Mouse (Mus musculus) heart, embryonic 13.5 days (tissue): Measurements from ENCODE around the gene Ldah. TPM values are rescaled to one million over a fixed set of nuclear protein-coding genes. Genes with fewer than 3 reads are reported as not detected.
A peak's percentile ranks its signal among the peaks of the same experiment; 100 is the strongest.

ENCODE experiments used
- ATAC-seq: fragments of 200-750 bp; cut with Nextera tagmentation; 2 replicates; pipeline ENCODE4 v1.8.0; 2017; ENCODE audit warnings: moderate TSS enrichment; ENCODE audit not compliant: insufficient number of reproducible peaks, low FRiP score, low TSS enrichment; ENCODE audit errors: extremely low read depth
- H3K27ac ChIP-seq: fragments of 300-500 bp; sonication (generic); replicated peaks from 2 replicates; pipeline ENCODE4 v1.5.1; 2015; ENCODE audit warnings: moderate library complexity, mild to moderate bottlenecking, inconsistent platforms
- H3K27me3 ChIP-seq: fragments of 300-500 bp; sonication (generic); replicated peaks from 2 replicates; pipeline ENCODE4 v1.6.1; 2015; ENCODE audit warnings: mild to moderate bottlenecking, inconsistent platforms
- H3K36me3 ChIP-seq: fragments of 300-500 bp; sonication (generic); 2 replicates; pipeline ENCODE4 v1.6.1; 2015; ENCODE audit warnings: mild to moderate bottlenecking, inconsistent platforms
- H3K4me1 ChIP-seq: fragments of 300-500 bp; sonication (generic); 2 replicates; pipeline ENCODE4 v1.6.1; 2015; ENCODE audit warnings: inconsistent platforms
- H3K4me2 ChIP-seq: fragments of 300-500 bp; sonication (generic); 2 replicates; pipeline ENCODE4 v1.6.1; 2015; ENCODE audit warnings: inconsistent platforms, mild to moderate bottlenecking, moderate library complexity
- H3K4me3 ChIP-seq: fragments of 300-500 bp; sonication (generic); 2 replicates; pipeline ENCODE4 v1.5.1; 2015; ENCODE audit warnings: moderate library complexity, mild to moderate bottlenecking, inconsistent platforms
- H3K9ac ChIP-seq: fragments of 300-500 bp; sonication (generic); 2 replicates; pipeline ENCODE4 v1.6.1; 2015; ENCODE audit warnings: inconsistent platforms, mild to moderate bottlenecking, moderate library complexity
- H3K9me3 ChIP-seq: fragments of 300-500 bp; sonication (generic); 2 replicates; pipeline ENCODE4 v1.6.1; 2016; ENCODE audit warnings: inconsistent platforms
- WGBS: fragments of 180-500 bp; shearing (Covaris S2); methylation state at CpG from one replicate; pipeline ENCODE4 v1.1.7; 2015; ENCODE audit warnings: mixed read lengths; 5-methylcytosine and 5-hydroxymethylcytosine counted together
- polyA plus RNA-seq: library from polyadenylated mRNA; unstranded; fragments of >200 nt; fragmentation: Nextera tagmentation; extraction: Ambion mirVana; gene quantifications from 2 replicates; pipeline ENCODE4 v1.2.1, GENCODE M21; 2015

Ldah gene
- polyA plus RNA-seq, 1 experiment from 2014 or later = 47.9 TPM

DNA sequence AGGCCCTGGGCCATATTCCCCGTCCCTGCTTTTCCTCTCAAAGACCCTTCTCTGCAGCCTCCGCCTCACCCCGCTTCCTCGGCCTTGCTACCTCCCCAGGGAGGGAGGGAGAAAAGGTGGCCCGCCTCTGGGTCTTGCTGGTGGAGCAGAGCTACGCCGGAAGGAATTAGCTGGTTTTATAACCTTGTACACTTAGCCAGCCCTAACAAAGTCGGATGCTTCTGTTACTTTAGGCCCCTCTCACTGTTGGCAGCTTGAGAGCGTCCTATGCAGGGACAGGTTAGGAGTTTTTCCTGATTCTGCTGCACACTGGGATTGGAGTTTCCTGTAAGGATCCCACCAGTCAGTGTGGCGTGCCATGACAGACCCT, 92.2 kb downstream of the Ldah start:
- Histone ChIP-seq H3K9ac (no peak overlapping the region), H3K4me2 (peak overlapping the region; percentile 79), H3K4me3 (0 out of 2 replicates have a peak overlapping the region, but pooled peaks have one; percentile 0), H3K27me3 (peaks cover 96% of the 10 kb centered on the region), H3K27ac (no peak overlapping the region), H3K36me3 (no peaks in the 10 kb centered on the region), H3K4me1 (peaks cover 37% of the 10 kb centered on the region), H3K9me3 (no peaks in the 10 kb centered on the region)
- 43% methylated on average over 10 of the region's 10 CpGs for WGBS
- ATAC-seq = no peak

DNA sequence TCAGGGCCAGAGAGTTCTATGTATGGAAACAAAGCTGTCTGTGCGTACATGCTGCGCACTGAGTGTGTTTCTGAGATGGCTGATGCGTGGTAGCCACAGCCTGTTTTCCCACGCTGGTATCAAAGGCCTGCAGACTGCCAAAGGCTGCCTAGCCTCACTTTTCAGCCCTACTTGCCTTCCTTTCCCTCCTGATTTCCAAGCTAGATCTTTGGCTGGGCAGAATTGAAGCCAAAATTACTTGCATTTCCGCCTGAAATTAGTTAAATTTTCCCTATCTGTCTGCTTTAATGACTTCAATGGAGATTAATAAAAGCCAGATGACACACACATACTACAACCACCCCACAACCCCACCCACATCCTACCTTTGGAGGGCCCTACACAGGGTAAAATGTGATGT, 92.6 kb downstream of the Ldah start:
- Histone ChIP-seq H3K4me2 (peak overlapping the region; percentile 79; the same call in 1 of the 2 replicates), H3K4me1 (peaks cover 37% of the 10 kb centered on the region), H3K27ac (no peak overlapping the region), H3K4me3 (no peak overlapping the region; the same call in 1 of the 2 replicates), H3K9me3 (no peaks in the 10 kb centered on the region), H3K9ac (no peak overlapping the region), H3K27me3 (peaks cover 96% of the 10 kb centered on the region), H3K36me3 (no peaks in the 10 kb centered on the region)
- 63% methylated on average over 5 of the region's 5 CpGs for WGBS
- ATAC-seq = no peak

DNA sequence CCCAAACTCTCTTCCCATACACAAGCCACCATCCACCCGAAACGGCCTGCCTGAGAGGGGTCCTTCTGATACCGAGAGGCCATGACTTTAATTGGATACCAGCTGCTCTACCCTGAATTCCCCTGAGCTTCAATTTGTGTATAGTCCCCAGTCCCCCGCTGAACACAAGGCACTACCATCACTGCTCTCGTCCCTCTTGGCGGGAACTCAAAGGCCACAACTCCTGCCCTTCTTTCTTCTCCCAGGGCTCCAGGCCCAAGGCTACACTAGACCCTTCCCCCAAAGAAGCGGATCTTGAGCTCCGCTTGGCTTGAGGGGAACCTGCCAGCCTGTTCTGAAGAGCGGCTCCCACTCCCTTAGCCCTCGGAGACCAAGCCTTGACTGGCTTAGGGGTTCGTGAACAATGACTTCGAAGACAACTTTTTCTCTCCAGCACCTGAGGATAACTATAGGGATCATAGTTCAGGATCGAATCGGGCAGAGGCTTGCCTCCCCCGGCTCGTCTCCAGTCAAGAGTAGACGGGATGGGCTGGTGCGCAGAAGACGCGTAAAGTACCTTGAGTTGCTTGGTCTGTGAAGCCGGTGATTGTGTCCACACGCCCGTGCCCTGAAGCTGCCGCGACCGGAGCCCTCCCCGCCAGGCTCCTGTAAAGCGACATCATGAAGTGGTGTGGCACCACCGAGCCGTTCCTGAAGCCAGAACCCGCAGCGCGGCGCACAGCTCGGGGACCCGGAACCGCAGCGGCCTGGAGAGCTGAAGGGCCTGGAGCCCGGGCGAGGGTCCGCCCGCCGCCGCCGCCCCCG, 93.3 kb downstream of the Ldah start:
- H3K9ac ChIP-seq = peak overlapping the region; percentile 77
- H3K4me1 ChIP-seq = peaks cover 37% of the 10 kb centered on the region
- peaks cover 98% of the 10 kb centered on the region for H3K27me3 ChIP-seq
- peak overlapping the region; percentile 61 for H3K4me3 ChIP-seq
- H3K4me2 ChIP-seq = peak overlapping the region; percentile 89
- no peak overlapping the region for H3K27ac ChIP-seq
- H3K9me3 ChIP-seq = no peaks in the 10 kb centered on the region
- no peak for ATAC-seq
- no peaks in the 10 kb centered on the region for H3K36me3 ChIP-seq
- WGBS = 4% methylated on average over 46 of the region's 46 CpGs

DNA sequence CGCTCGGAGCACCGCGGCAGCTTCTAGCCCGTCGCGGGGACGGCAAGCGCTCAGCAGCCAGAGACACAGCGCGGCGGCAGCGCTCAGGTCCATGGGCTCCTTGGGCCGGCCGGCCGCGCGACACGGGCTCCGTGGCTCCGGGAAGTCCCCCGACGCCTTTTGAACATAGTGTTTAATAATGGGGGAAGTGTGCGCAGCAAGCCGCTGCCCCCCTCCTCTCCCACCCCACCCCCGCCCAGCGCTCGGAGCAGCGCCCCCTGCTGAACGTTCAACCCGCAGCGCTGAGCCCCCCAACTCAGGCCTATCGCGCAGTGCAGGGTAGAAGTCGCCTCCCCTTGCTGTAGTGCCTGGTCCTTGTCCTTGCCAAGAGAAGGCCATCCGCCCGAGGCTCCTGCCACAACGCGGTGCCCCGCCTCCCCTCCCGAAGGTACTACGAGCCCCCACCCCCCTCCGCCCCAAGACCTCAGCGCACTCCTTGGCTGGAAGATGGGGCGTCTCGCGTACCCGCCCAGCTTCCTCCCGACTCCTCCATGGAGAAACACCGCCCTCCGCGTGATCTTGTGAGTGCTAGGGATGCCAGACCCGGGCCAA, 94.0 kb downstream of the Ldah start, which contains the start of gene Gdf7:
TSS of gene Gdf7 (minus strand) at position 114 of the 591 bp plus-strand sequence.
- Histone ChIP-seq H3K36me3 (no peaks in the 10 kb centered on the region), H3K4me3 (peak within 1 kb of the TSS; percentile 61), H3K27me3 (peaks cover 96% of the 10 kb centered on the region), H3K9ac (peak within 1 kb of the TSS; percentile 77), H3K4me1 (peaks cover 37% of the 10 kb centered on the region), H3K4me2 (peak within 1 kb of the TSS; percentile 89), H3K27ac (no peak within 1 kb of the TSS), H3K9me3 (no peaks in the 10 kb centered on the region)
- WGBS = under 1% methylated on average over 52 of the region's 53 CpGs
- ATAC-seq = no peak

DNA sequence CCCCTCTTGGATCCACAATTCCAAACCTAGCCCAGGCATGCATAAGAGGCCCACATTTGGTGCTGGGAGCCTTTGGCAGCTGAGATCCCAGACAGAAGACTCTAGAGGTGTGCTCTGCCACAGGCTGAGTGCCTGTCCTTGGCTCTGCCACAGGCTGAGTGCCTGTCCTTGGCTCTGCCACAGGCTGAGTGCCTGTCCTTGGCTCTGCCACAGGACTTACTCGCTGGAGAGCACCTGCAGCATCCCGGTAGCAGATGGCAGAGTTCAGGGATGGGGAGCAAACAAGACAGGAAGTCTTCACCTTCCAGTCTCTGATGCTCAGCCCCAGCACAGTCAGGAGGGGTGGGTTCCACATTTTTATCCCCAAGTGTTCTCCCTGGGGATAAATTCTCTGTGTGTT, 97.4 kb downstream of the Ldah start:
- Histone ChIP-seq H3K27ac (no peak overlapping the region), H3K27me3 (peaks cover 78% of the 10 kb centered on the region), H3K9me3 (no peaks in the 10 kb centered on the region), H3K9ac (no peak overlapping the region), H3K4me1 (peaks cover 16% of the 10 kb centered on the region), H3K4me3 (no peak overlapping the region), H3K4me2 (no peak overlapping the region), H3K36me3 (no peaks in the 10 kb centered on the region)
- no peak for ATAC-seq
- 35% methylated on average over 2 of the region's 2 CpGs for WGBS

DNA sequence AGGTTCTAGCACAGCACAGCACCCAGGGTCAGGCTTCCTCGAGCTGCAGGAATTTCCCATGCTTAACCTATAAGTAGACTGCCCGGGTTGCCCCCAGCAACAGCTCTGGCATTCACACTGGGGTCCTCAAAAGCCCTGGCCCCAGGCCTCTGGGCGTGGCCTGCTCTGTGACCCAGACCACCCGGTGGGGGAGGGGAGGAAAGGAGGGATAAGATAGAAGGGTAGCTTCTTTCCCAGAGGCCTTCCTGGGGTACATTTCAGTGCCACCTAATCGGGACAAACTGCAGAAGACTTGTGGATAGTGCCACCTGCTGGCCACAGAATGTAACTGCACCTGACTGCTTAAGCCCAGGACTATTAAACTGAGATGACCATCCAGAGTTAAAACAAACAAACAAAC, 98.5 kb downstream of the Ldah start:
- no peak overlapping the region for H3K27ac ChIP-seq
- H3K4me2 ChIP-seq = peak overlapping the region; percentile 20; the same call in 1 of the 2 replicates
- peaks cover 78% of the 10 kb centered on the region for H3K27me3 ChIP-seq
- WGBS = 4% methylated on average over 5 of the region's 5 CpGs
- no peak overlapping the region for H3K4me3 ChIP-seq
- H3K9me3 ChIP-seq = no peaks in the 10 kb centered on the region
- H3K4me1 ChIP-seq = peaks cover 12% of the 10 kb centered on the region
- ATAC-seq = no peak
- H3K36me3 ChIP-seq = no peaks in the 10 kb centered on the region
- no peak overlapping the region for H3K9ac ChIP-seq

DNA sequence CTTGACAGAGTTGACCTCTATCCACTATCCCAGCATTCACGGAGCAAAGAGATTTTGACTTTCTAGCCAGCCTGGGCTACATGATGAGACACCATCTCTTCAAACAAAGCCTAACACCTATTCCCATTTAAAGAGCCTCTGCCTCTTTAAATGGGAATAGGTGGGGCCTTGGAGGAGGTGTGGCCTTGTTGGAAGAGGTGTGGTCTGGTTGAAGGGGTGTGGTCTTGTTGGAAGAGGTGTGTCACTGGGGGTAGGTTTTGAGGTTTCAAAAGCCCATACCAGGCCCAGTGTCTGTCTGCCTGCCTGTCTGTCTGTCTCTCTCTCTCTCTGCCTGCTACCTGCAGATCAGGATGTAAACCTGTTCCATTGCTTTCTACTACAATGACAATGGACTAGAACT, 99.0 kb downstream of the Ldah start:
- 64% methylated on average over 1 of the region's 1 CpGs for WGBS
- Histone ChIP-seq H3K36me3 (no peaks in the 10 kb centered on the region), H3K9ac (no peak overlapping the region), H3K9me3 (no peaks in the 10 kb centered on the region), H3K4me3 (no peak overlapping the region), H3K4me1 (peaks cover 7% of the 10 kb centered on the region), H3K27ac (no peak overlapping the region), H3K4me2 (no peak overlapping the region), H3K27me3 (peaks cover 78% of the 10 kb centered on the region)
- ATAC-seq = no peak

DNA sequence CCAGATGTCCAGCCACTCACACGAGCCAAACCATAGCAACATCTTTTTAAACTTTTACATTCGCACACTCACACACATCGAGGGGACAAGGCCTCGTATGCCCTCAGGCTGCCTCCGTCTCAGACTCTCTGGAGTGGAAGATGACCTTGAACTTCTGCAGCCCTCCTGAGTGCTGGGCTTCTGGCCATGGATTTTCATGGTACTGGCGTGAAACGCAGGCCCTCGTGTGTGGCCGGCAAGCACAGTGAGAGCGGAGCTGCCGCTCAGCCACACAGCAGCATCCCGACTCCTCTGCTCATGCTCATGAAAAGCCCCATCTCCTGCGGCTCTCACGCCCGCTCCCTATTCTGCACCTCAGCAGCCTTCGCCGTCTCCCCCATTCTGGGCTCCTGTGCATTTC, 103.1 kb downstream of the Ldah start:
- WGBS = 55% methylated on average over 17 of the region's 17 CpGs

DNA sequence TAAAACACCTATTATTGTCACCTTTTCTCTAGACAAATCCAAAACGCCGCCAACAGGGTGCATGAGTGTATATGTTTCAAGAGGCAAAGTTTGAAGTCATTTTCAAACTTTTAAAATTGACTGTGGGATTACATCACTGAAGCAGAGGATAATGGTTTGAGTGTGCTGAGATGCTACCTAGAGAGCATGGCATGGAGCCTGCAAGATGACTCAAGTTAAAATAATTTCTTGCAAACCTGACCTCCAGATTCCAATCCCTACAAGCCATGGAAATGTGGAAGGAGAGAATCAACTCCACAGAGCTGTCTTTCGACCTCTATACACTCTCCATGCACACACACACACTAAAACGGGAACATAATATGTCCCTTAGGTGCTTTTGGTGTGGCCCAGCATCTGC, 104.4 kb downstream of the Ldah start:
- Histone ChIP-seq H3K4me2 (no peak overlapping the region), H3K27me3 (peaks cover 41% of the 10 kb centered on the region), H3K9me3 (no peaks in the 10 kb centered on the region), H3K36me3 (0 out of 2 replicates have a peak, but pooled peaks cover 5% of the 10 kb centered on the region), H3K9ac (no peak overlapping the region), H3K4me1 (peaks cover 17% of the 10 kb centered on the region), H3K27ac (no peak overlapping the region), H3K4me3 (no peak overlapping the region)
- WGBS = 79% methylated on average over 4 of the region's 4 CpGs
- no peak for ATAC-seq

More for the DNA sequence above, 103.1 kb downstream of the Ldah start:
- Histone ChIP-seq H3K4me3 (no peak overlapping the region), H3K27ac (no peak overlapping the region), H3K4me1 (peaks cover 15% of the 10 kb centered on the region), H3K4me2 (no peak overlapping the region), H3K36me3 (no peaks in the 10 kb centered on the region), H3K9ac (no peak overlapping the region), H3K27me3 (peaks cover 46% of the 10 kb centered on the region), H3K9me3 (no peaks in the 10 kb centered on the region)
- ATAC-seq = no peak

DNA sequence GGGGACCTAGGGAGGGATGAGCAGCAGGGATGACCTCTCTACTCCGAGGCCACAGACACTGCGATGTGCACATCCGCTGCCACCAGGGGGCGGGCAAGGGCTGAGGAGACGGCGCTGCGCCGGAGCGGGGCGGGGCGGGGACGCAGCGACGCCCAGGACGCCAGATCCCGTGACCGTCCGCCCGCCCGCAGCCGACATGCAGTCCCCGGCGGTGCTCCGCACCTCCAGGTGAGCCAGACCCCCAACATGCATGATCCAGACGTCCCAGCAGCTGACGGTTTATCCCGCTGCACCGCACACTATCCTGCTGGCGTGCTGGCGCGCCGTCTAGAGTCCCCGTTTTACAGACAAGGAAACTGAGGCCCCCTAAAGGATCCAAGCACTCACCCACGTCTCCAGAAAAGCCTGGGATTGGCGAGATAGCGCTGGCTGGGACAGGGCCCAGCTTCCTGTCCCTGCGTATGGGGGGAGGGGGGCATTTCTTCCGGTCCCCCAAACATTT, 105.4 kb downstream of the Ldah start, which contains the start of gene Hs1bp3:
TSS of gene Hs1bp3 (plus strand) at position 163 of the 502 bp plus-strand sequence.
- Histone ChIP-seq H3K27me3 (peaks cover 33% of the 10 kb centered on the region), H3K4me3 (peak within 1 kb of the TSS; percentile 58), H3K4me2 (peak within 1 kb of the TSS; percentile 93), H3K27ac (no peak within 1 kb of the TSS), H3K9me3 (no peaks in the 10 kb centered on the region), H3K4me1 (peaks cover 17% of the 10 kb centered on the region), H3K9ac (peak within 1 kb of the TSS; percentile 82), H3K36me3 (peaks cover 15% of the 10 kb centered on the region)
- ATAC-seq = peak; percentile 68; the same call in 1 of the 2 replicates
- 0% methylated on average over 38 of the region's 38 CpGs for WGBS

DNA sequence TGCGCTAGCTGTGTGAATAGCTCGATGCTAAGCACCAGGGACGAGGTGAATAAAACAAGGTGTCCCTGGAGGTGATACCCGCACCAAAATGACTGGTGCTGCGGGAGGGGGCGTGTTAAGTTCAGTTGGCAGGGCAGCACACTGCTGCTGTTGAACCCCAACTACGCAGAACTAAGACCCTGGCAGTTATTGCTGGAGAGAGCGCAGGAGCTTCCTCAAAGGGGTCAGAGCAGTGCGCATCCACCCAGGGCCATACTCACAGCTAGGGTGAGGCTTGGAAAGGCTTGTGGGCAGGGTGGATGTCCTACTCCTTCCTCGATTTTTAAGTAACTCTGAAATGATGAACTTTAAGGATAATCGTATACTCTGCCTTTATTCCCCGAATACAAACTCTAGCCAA, 105.9 kb downstream of the Ldah start:
- peaks cover 33% of the 10 kb centered on the region for H3K27me3 ChIP-seq
- H3K4me1 ChIP-seq = peaks cover 17% of the 10 kb centered on the region
- no peak for ATAC-seq
- H3K9me3 ChIP-seq = no peaks in the 10 kb centered on the region
- H3K36me3 ChIP-seq = peaks cover 19% of the 10 kb centered on the region
- peak overlapping the region; percentile 93 for H3K4me2 ChIP-seq
- H3K27ac ChIP-seq = no peak overlapping the region
- peak overlapping the region; percentile 82 for H3K9ac ChIP-seq
- WGBS = 21% methylated on average over 12 of the region's 12 CpGs
- peak overlapping the region; percentile 58 for H3K4me3 ChIP-seq
